Mouse (Mus musculus) ovary, postnatal 36 days (tissue): ENCODE data around the gene Gm21095.
"Not testable (repeated sequence)": the region's sequence is repeated elsewhere in the genome, so short reads cannot be mapped to it uniquely, and the experiment has no call there.

ENCODE experiments used
- DNase-seq: peaks from one replicate; pipeline ENCODE4 v3.0.0; 2022; ENCODE audit warnings: low spot score, mixed read lengths

Gene Gm21095

GRCm38 (mm10) chrY:84096979-84097378 is at the start of gene Gm21095:
TSS of gene Gm21095 (plus strand) at chrY:84097279.
- not testable (repeated sequence) for DNase-seq
